Mouse (Mus musculus) T-helper 17 cell (primary cell): ENCODE data around the gene Ctnnbl1.

ENCODE experiments used
- in situ Hi-C, 2 experiments: fragments of 300-600 bp; cut with MboI, MseI; formaldehyde crosslinking; loops; 1 replicate in 1 of 2; 2 replicates in 1 of 2; pipeline ENCODE4 v1.15.1; 2025; ENCODE audit warnings: high pct_unique_total_duplicates in 2 of 2

The Ctnnbl1 gene

DNA sequence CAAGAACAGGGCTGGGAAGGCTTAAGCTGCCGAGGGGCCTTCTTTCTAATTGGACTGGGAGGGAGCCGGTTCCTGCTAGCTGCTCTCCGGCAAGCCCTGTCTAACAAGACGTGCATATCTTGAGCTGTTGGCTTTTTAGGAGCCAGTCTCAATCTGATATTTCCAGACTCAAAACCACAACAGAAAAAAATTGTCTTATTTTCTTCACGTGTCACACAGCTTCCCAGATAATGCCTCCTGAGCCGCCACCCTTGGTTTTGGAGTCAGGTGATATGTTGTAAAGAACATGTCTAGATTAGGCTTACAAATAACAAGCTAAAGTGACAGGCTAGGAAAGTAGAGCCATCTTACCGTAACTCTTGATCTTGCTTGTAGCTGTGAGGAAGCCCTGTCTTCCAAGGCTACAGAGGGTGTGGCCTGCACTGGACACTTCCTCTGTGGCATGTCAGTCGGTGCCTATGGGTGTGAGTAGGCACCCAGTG lies 56.7 kb downstream of the Ctnnbl1 start:
- in situ Hi-C loops, result no loop called here

DNA sequence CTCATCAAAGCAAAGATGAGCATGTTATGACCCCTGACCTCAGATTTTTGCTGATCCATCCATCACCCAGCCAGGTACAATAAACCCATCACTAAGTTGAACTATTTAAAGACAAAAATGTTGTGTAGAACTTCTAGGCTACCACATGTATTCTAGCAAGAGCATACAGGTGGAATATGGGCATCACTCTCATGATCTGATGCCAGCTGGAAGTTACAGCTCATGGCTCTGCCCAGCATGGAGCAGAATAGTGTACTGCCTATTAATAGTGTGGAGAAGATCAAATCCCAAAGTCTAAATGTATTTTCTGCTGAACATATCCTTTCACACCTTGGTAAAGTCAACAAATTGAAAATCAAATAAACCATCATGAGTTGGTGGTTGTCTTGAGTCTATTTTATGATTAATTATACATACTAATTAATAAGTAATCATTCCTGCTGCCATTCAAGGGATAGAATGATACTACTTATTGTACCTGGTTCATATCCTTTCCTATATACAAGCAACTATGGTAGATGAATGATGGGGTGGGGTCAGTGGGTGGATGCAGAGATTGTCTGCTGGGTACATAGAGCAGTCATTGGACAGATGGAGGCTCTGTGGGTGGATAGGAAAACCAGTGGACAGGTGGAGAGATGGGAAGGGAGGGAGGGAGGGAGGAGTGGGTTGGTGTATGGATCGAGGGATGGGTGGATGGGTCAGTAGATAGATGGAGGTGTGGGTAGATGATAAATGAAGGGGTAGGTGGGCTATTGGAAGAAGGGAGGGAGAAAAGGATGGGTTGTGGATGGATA lies 58.6 kb downstream of the Ctnnbl1 start:
- in situ Hi-C loops, result no loop called here

DNA sequence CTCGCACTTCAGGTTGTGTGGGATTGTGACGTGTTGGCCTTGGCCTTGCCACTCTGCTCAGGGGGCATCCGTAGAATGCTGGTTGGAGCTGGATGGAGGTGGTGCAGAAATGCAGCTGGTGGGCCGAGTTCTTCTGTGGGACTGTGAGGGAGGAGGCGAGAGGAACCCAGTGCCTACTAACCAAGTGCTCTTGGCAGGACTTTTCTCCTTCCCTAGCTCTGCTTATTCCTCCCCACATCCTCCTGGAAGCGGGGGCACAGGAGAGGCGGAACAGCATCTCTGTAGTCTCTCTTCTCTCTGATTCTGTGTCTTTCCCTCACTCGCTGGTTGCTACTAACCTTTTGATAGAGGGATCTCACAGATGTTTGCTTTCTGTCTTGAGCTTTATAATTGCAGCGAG lies 62.3 kb downstream of the Ctnnbl1 start:
- in situ Hi-C loops, result no loop called here

DNA sequence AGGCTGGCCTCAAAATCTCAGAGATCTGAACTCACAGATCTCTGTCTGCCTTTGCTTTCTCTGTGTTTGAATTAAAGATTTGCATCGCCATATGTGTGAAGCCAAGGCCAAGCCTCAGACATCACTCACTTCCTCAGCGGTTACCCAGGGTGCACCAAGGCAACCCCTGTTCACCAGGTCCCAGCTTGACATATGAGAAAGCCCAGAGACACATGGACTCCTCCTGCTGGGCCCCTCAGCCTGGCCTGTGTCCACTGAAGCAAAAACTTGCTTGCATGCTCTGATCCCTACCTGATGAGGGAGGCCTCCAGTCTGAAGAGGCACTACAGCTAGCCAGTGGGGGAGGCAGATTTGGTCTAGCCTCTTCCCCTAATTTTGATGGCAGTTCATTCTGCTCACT lies 63.1 kb downstream of the Ctnnbl1 start:
- in situ Hi-C loops, result no loop called here

DNA sequence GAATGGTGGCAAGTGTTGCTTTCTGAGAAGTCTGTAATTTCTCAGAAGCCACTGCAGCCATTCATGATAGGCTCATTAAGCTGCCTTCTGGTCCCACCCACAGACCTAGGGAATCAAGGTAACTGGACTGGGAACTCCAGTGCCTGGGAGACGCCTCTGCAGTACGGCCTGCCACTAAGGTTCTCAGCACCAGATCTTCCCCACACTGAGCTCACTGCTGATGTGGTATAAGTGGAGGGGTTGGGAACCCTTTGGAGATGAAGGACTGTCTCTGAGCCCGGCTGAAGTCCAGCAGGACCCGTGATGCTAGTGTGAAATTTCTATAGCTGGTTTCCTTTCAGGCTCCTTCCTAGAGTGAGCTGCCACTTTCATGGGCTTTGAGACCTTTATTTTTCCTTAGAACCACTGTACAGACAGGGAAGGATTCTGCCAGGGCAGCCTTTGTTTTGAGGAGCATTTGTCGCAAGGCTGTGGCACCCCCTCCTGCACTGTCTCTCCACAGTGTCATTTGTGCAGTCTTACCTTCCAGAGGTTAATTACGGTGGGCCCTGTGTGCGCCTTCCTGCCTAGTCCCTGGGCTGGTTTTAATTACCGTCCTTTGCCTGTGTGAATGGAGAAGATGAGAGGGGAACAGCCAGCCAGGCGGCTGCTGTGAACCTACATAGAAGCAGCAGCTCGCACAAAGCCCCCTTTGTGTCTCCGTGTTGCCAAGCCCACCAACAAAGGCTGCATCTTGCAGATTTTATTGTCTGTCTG lies 63.7 kb downstream of the Ctnnbl1 start:
- in situ Hi-C loops, result no loop called here

DNA sequence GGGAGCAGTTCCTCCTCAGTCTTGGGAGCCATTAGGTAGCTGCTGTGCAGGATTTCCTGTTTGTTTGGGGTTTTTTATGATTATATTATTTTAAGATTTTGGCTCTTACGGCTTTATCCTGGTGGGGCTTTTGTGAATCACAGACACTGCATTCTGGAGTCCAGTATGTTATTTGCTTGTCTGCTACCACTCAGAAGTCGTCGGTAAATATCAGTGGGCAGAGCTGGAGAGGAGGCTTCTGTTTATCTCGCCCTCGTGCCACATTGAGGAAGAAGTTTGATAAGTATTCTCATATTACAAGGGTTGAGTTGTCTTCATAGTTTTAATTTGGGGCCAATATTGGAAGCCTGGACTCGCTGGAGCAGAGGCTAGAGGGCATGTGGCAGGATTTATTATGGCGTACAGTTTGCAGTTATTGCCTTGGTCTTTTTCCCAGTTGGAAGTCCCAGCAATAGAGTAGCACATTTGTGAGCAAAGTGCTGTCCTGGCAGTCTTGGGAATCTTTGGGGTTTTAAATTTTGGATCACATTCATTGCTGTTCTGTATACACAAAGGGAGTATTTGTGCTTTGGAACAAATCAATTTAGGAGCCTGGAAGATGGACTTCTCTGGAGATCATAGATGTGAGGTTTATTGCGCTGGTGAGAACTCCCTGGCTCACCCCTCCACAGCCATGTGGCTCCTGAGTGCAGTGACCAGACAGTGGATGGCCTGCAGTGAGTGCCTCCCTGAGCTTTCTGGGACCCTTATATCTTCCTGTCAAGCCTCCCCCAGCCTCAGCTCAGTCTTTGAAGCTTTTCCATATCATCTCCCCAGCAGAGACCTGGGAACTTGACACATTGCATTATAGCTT lies 64.5 kb downstream of the Ctnnbl1 start:
- in situ Hi-C loops, result no loop called here

DNA sequence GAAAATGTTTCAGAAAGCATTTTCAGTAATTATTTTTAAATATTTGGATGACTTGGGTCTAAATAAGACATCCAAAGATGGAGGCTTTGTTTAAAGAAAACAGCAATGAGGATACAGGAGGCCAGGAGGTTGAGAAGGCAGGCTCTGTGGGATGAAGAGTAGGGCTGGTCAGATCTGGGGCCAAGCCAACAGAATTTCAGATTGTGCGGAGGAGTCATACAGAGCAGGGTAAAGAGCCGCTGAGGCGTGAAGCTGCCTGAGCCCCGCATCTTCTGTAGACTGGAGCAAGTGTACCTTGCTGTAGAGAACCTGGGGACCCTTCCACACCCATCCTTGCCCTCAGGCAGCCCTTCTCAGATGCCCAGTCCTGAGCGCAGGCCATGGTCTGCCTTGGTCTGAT lies 65.5 kb downstream of the Ctnnbl1 start:
- in situ Hi-C loops, result no loop called here

DNA sequence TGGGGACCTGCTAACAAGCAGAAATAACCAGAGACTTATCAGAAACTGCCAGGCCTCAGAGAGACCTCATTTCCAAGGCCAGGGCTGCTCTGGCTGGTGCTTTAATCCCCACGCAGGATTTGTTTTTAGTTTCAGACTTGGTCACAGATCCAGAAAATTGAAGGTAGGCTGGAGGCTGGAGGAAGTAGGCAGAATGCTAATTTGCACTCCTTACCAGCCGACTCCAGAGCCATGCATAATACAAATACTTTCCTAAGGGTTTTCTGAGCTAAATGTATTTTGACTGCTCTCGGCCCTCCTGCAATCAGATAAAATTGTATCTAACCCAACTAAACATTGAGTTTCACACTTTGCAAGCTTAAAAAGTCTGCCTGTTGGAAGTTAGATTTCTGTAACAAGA lies 67.2 kb downstream of the Ctnnbl1 start:
- in situ Hi-C loops, result no loop called here

DNA sequence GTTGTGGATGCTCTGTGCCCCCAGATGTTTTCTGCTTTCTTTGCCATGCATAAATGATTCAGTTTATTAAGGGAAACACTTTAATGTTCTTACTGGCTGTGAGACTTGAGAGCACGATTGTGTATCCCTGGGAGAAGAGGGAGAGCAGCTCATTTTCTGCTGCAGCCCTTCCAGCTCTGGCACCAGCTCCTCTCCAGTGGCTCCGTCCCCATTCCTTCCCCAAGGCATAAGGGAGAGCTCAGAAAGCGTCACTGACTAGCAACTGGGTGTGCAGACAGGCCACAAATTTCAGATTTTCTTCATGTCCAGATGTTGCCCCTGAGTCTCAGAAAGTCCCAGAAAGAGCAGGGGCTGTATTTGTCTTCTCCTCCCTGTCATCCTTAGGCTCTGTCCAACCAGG lies 67.9 kb downstream of the Ctnnbl1 start:
- in situ Hi-C loops, result no loop called here

DNA sequence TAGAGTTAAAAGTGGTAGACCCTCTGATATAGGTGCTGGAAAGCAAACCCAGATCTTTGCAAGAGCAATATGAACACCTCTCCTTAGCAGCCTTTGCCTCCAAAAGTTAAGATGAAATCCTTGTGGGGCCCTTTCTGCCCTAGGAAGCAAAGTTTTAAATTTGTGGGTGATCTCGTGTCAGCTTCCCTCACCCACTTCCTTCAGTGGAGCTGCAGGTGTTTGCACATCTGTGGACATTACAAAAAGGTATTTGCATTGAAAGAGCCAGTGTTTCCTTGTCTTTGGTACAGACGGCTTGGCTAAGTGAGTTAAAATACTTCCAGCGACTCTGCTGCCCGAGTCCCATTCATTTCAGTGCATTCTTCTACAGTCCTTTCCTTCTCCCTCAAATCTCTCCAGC lies 69.9 kb downstream of the Ctnnbl1 start:
- in situ Hi-C loops, result no loop called here

DNA sequence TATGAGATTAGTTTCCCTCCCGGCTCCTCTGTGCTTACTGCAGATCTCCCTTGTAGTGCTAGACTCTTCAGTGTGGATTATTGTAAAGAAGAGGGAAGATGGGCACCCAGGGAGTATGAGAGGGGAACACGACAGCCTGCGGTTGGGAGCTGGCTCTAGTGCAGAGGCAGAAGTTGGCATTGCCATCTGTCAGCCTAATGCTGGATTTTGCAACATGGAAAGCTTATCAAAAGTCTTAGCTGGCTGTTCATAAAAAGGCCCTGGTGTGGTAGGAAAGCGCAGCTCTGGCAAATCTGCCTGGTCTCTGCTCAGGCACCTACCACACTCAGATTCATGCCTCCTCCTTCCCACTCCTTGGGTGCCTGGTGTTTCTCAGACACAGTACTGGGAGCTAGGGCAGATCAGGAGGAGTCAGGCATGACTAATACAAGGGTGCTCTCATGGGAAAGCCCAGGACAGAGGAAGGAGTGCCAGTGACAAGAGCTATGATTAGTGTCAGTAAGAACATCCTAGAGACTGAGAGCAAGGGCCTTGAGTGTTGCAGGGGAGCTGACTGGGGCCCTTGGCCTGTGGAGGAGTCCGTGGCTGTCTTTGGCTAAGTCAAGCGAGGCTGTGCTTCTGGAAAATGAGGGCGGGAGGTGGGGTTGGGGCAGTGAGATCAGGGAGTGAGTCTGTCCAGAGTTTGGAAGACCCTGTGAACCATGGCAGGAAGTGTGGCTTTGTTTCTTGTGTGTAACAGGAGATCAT lies 70.6 kb downstream of the Ctnnbl1 start:
- in situ Hi-C loops, result no loop called here

DNA sequence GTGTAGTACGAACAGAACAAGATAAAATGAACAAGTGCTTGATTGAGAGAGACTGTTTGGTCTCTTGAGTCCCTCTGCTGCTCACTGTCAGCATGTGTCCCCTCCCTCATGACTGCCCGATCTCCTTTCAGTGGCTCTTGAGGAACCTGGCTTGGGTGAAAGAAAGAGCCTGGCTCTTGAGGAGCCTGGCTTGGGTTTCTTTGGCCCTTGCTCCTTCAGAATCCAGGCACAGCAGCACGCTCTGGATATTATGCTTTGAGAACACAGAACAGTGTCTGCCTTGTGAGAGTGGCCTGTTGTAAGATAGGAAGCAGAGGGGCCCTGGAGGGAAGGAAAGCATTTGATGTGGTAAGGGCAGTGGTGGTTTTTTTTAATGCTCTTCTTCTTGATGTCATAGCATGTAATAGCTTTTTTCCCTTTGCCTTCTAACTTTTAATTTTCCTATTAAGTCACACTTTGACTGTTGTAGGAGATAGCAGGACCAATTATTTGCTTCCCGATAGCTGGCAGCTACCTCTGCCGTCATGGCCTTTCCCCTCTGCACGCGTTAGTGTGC lies 71.2 kb downstream of the Ctnnbl1 start:
- in situ Hi-C loops, result no loop called here

DNA sequence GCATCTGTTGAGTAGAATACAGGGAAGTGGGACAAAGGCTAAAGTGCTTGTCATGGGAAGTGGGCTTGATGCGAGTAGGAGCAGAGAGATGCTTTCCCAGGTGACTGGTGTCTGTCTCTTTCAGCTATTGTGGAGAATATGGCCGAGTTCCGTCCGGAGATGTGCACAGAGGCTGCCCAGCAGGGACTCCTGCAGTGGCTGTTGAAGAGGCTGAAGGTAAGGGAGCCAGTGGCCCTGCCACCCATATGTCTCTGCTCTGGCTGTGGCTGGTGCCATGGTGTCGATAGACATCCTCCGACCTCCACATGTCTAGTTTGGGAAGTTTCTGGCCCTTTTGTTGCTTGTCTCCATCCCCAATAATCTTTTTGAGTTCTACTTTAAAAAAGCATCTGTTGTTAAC lies 72.1 kb downstream of the Ctnnbl1 start:
- in situ Hi-C loops, result no loop called here

DNA sequence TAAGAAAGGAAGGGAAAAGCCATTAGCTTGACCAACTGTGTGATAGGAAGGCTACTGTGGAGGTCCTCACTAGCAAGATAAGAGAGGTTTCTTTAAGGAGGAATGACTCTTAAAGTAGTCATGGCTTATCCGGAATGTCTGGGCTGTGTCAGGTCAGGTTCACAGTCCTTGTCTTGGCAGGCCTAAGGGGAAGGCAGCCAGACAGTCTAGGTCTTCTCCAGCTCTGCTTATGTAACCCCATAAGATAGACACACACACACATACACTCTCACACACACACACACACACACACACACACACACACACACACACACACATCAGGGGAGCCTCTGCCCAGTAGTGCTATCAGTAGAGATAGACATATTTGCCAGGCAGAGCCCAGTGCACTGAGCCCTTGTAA lies 73.5 kb downstream of the Ctnnbl1 start:
- in situ Hi-C loops, result no loop called here

DNA sequence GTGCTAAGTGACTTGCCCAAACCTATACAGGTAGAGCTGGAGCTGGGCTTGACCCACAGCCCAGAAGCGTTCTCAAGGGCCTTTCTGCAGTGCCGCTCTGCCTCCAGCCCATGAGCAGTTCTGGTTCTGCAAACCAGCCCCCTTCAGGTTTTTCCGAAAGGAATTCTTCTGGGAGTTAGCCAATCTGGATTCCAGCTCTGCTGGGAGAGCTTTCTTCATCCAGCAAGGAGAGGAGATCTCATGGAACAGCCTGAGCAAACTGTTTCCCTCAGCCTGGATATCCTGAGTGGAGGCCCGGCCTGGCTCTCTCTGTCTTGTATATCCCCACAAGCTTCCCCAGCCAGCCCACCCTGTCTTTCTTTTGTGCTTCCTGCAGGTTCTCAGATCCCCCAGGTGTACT lies 75.9 kb downstream of the Ctnnbl1 start:
- in situ Hi-C loops, result no loop called here

DNA sequence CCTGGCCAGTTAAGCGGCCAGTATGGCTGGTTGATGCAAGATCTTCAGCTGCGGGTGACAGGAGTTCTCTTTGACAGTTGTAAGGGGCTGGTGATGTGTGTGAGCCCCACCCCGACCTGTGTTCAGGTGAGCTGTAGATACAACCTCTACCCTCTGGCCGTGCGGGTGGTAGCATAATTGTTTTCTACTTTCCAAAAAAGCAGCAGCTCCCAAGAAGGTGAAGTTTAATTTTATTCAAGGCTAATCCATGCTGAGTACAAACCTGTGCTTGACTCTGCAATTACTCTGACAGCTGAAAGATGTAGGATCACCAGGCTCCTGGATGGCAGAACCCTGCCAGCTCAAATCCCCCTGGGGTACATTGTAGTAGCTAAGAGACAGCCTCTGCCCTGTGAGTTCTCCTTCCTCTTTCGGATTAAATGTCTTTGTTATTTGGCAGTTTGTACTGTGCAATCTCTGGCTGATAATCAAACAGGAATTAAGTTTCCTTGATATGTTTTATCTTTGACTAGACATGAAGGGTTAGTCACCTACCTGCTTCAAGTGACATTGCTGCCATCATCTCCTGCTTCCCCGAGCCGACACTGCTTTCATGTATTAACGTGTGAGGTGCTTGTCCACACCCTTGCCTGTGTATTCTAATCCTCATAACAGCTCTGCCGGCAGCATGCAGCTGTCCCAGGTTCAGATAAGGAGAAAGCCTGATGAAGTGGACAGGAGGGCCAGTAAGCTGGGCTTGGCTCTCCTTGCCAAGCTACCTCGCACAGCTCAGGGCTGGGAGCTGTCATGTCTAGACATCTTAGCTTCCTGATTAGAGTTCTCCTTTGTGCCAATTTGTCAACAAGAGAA lies 77.1 kb downstream of the Ctnnbl1 start:
- in situ Hi-C loops, result no loop called here

DNA sequence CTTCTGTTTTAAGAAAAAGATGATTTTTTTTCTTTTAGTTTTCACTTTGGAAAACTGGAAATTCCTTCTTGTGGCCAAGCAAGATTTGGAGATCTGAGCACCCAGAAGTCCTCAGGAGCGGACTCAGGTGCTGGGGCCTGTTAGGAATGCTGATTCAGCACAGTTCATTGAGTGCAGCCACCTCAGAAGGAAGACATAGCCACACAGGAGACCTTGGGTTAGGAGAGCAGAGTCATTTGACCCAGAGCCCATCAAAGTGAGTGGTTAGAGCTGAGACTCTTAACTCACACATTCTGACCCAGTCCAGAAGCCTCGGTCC lies 77.7 kb downstream of the Ctnnbl1 start:
- in situ Hi-C loops, result no loop called here

DNA sequence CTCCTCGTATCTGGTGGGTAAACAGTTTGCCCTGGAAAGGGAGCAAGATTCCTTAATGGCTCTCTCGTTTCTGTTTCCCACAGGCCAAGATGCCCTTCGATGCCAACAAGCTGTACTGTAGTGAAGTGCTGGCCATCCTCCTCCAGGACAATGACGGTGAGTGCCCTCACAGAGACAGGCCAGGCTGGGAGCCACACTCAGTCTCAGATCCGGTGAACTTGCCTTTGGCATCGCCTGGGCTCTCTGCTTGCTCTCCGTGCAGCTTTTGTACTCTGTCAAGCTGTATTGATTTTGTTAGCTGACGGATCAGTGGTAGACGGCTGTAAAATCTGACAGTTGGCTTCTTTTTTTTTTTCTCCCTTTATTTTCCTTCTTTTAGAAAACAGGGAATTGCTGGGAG lies 80.5 kb downstream of the Ctnnbl1 start:
- in situ Hi-C loops, result no loop called here

DNA sequence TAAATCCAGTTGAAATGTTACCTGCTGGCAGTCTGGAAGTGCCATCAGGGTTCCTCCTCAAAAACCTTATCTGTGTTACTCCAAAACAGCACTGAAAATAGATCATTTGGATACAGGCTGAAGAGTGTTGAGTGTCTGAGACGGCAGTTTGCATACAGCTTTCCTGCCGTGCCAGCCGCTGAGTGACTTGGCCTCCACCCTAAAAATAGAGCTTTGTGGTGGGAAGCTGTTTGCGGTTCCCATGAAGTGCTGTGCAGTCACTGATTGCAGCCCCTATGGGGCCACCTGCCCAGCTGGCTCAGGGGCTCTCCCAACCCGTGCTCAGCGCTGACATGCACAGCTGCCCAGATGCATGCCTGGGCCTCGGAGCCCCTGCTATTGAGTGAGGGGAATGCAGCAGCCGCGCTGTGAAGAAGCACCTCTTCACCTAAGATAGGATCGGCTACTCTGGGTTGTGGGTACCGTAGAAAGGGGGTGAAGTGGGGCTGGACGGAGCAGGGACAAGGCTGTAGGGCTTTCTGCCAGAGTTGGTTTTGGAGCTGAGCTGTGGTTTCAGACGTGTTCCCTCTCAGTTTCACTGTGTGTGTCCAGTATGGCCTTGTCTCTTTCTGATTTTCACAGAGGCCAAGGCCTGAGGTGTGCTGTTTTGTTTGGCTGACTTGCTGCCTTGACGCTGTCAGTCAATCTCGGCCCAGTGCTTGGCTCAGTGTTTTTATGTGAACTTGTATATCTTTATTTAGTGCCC lies 81.5 kb downstream of the Ctnnbl1 start:
- in situ Hi-C loops, result no loop called here

DNA sequence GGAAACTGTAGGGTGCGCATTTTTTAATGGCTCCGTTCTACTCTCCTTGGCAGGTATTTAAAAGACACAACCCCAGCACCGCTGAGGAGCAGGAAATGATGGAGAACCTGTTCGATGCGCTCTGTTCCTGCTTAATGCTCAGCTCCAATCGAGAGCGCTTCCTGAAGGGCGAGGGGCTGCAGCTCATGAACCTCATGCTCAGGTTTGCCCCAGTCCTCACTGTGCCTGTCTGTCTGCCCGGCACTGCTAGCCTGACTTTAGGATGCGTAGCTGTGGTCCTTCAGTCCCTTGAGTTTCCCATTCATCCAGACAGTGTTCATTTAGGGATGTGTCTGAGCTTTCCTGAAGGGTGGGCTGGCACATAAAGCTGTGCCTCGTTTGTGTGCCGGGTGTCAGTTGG lies 82.2 kb downstream of the Ctnnbl1 start:
- in situ Hi-C loops, result no loop called here
